Mouse (Mus musculus) megakaryocyte, embryonic 14.5 days (primary cell): ENCODE data around the gene Ankrd13b. TPM values are rescaled to one million over a fixed set of nuclear protein-coding genes. Genes with fewer than 3 reads are reported as not detected.
"Not testable (repeated sequence)": the region's sequence is repeated elsewhere in the genome, so short reads cannot be mapped to it uniquely, and the experiment has no call there.

Source experiments
- H3K27me3 ChIP-seq: replicated peaks from 2 replicates; pipeline ENCODE3; 2012; ENCODE audit warnings: inconsistent platforms
- H3K36me3 ChIP-seq: replicated peaks from 2 replicates; pipeline ENCODE3; 2012; ENCODE audit warnings: low read length, inconsistent platforms, mixed read lengths
- H3K4me1 ChIP-seq: 2 replicates; pipeline ENCODE4 v1.6.1; 2012; ENCODE audit warnings: inconsistent platforms
- H3K4me3 ChIP-seq: replicated peaks from 2 replicates; pipeline ENCODE3; 2012; ENCODE audit warnings: moderate library complexity, mild to moderate bottlenecking, inconsistent platforms
- H3K9me3 ChIP-seq: 2 replicates; pipeline ENCODE4 v1.6.1; 2012; ENCODE audit warnings: inconsistent platforms
- FLI1 ChIP-seq: IDR thresholded peaks from 2 replicates; pipeline ENCODE4 v1.6.1; 2012; ENCODE audit warnings: low read length, inconsistent platforms, mixed read lengths
- GATA1 ChIP-seq: IDR thresholded peaks from 3 replicates; pipeline ENCODE4 v1.6.1; 2012; ENCODE audit warnings: mixed read lengths, low read length, inconsistent platforms, borderline replicate concordance
- polyA plus RNA-seq: library from polyadenylated mRNA; stranded (reverse); fragments of >175 nt; gene quantifications from 2 replicates; pipeline ENCODE4 v1.2.3, GENCODE M21; 2012; ENCODE audit warnings: low replicate concordance; ENCODE audit not compliant: insufficient read depth

Gene Ankrd13b
- polyA plus RNA-seq = 6.7 and 9.3 TPM in 2 replicates

- TF ChIP-seq GATA1 = no peak
- TF ChIP-seq FLI1 = no peak
- Histone ChIP-seq H3K4me3 (peak within 1 kb of the TSS; percentile 99), H3K4me1 (peaks cover 67% of the 10 kb centered on the region), H3K36me3 (no peaks in the 10 kb centered on the region), H3K9me3 (no peaks in the 10 kb centered on the region), H3K27me3 (peaks cover 37% of the 10 kb centered on the region)
Measured at GRCm38 (mm10) chr11:77489591-77490235, at the start of gene Ankrd13b. Gene Ankrd13b (minus strand): TSS chr11:77489678.

GRCm38 (mm10) chr11:77532202-77532846, 42.8 kb upstream of the Ankrd13b start:
- Histone ChIP-seq H3K4me1 (no peaks in the 10 kb centered on the region; the same call in 1 of the 2 replicates), H3K4me3 (no peak overlapping the region), H3K36me3 (peaks cover 76% of the 10 kb centered on the region), H3K9me3 (no peaks in the 10 kb centered on the region), H3K27me3 (no peaks in the 10 kb centered on the region)
- TF ChIP-seq FLI1 (no peak), GATA1 (no peak)

DNA sequence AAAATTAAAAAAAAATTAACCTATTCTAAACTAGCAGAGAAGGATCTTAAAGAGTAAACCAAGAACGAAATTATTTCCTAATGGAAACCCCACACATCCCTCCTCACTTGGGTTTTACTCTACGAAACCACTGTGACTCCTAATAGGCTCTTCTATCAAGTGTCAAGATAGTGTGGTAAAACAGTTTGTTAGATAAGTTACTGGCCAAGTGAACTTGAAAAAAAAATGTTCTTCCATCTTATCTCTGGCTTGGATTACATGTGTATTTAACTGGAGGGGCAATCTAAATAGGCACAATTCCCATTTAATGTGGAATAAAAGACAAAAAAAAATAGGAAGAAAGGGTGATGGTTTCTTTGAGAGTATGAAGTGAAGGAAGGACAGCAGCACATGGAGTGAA, 41.4 kb upstream of the Ankrd13b start:
- TF ChIP-seq FLI1 = no peak
- TF ChIP-seq GATA1 = no peak
- H3K36me3 ChIP-seq = peaks cover 64% of the 10 kb centered on the region
- no peak overlapping the region for H3K4me3 ChIP-seq
- H3K9me3 ChIP-seq = no peaks in the 10 kb centered on the region
- peaks cover 5% of the 10 kb centered on the region for H3K4me1 ChIP-seq
- no peaks in the 10 kb centered on the region for H3K27me3 ChIP-seq

DNA sequence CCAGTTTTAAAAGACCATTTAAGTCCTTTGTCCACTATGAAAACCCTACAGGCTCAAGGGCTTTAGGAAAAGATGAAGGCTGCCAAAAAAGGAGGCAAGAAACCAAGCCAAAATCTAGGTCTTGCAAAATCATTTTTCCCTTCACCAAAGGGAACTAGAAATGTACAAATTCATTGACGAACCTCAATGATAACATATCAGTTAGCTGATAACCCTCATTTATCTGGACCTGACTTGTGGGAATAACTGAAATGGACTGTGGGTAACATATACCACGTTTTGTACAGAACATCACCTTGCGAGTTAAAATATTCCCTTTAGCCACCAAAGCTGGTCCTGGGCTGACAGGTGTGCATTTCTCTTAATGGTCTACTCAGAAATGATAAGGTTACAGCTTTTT, 40.2 kb upstream of the Ankrd13b start:
- Histone ChIP-seq H3K27me3 (no peaks in the 10 kb centered on the region), H3K9me3 (no peaks in the 10 kb centered on the region), H3K4me3 (no peak overlapping the region), H3K4me1 (peaks cover 8% of the 10 kb centered on the region), H3K36me3 (peaks cover 52% of the 10 kb centered on the region)
- TF ChIP-seq GATA1 (no peak), FLI1 (no peak)

- H3K4me1 ChIP-seq, H3K27me3 ChIP-seq, H3K4me3 ChIP-seq, H3K9me3 ChIP-seq: not testable (repeated sequence)
- peaks cover 40% of the 10 kb centered on the region for H3K36me3 ChIP-seq
Measured at GRCm38 (mm10) chr11:77528420-77528819, 38.9 kb upstream of the Ankrd13b start.

DNA sequence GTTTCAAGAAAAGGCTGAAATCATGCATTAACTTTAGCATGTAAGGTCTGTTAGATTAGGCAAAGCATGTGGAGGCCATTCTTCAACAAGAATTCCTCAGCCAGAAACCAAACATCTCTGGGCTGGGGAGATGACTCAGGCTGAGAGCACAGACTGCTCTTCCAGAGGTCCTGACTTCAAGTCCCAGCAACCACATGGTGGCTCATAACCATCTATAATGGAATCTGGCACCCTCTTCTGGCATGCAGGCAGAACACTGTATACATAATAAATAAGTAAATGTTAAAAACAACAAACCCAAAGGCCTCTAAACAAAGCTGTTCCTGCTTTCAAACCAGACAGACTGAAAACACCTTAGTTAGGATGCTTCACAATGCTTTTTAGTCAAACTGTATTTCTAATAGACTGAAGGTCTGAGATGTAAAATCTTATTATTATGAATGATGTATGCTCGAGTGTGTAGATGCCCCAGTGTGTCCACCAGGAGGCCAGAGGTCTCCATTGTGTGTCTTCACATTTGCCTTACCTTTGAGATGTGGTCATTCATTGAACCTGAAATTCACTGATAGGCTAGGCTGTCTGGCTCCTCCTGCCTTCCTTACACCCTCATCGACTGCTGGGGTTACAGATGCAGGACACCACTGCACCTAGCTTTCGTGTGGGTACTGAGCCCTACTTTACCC, 36.5 kb upstream of the Ankrd13b start:
- TF ChIP-seq GATA1 = no peak
- peak overlapping the region; percentile 17 for H3K4me3 ChIP-seq
- H3K9me3 ChIP-seq = no peaks in the 10 kb centered on the region
- H3K27me3 ChIP-seq = no peaks in the 10 kb centered on the region
- peaks cover 27% of the 10 kb centered on the region for H3K4me1 ChIP-seq
- H3K36me3 ChIP-seq = peaks cover 17% of the 10 kb centered on the region

GRCm38 (mm10) chr11:77520601-77521529, 31.4 kb upstream of the Ankrd13b start:
- no peaks in the 10 kb centered on the region for H3K9me3 ChIP-seq
- TF ChIP-seq GATA1 (no peak), FLI1 (no peak)
- peaks cover 10% of the 10 kb centered on the region for H3K36me3 ChIP-seq
- peaks cover 72% of the 10 kb centered on the region for H3K4me1 ChIP-seq
- H3K27me3 ChIP-seq = peaks cover 7% of the 10 kb centered on the region
- peak overlapping the region; percentile 68 for H3K4me3 ChIP-seq

DNA sequence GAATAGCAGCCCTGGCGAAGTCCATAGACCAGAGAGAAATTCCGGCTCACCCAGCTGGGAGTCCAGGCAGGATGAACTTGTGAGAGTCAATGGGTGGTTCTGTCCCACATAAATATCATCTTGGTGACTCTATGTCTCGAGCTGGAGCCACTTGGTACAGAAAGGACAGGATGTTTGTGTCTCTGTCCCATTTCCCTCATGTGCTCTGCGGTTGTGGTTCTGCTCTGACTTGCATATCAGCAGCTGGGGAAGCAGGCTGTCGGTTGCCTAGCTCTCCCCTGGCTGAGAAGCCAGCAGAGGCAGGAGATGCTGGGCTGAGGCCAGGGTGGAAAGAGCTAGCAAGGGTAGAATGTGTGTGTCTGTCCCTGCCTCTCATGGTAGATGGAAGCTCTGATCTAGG, 29.6 kb upstream of the Ankrd13b start, which contains the start of gene Gm10392:
Gene Gm10392, minus strand, starts transcription at position 156 of the 400 bp plus-strand sequence.
- Histone ChIP-seq H3K27me3 (peaks cover 22% of the 10 kb centered on the region), H3K4me1 (peaks cover 88% of the 10 kb centered on the region)

More for the DNA sequence above, 29.6 kb upstream of the Ankrd13b start, which contains the start of gene Gm10392:
- peak; percentile 73; the same call in 1 of the 3 replicates for TF ChIP-seq GATA1
- TF ChIP-seq FLI1 = peak; percentile 58; the same call in 1 of the 2 replicates
- Histone ChIP-seq H3K9me3 (no peaks in the 10 kb centered on the region), H3K36me3 (peaks cover 10% of the 10 kb centered on the region), H3K4me3 (peak within 1 kb of the TSS; percentile 85)
